Mouse (Mus musculus): ENCODE measurements at regions not wholly inside any gene's neighbourhood (a gene's known extent, or its start where the extent isn't known, plus 50 kb on each side); places are given as distances from the start of the nearest gene placed in this dataset.

DNA sequence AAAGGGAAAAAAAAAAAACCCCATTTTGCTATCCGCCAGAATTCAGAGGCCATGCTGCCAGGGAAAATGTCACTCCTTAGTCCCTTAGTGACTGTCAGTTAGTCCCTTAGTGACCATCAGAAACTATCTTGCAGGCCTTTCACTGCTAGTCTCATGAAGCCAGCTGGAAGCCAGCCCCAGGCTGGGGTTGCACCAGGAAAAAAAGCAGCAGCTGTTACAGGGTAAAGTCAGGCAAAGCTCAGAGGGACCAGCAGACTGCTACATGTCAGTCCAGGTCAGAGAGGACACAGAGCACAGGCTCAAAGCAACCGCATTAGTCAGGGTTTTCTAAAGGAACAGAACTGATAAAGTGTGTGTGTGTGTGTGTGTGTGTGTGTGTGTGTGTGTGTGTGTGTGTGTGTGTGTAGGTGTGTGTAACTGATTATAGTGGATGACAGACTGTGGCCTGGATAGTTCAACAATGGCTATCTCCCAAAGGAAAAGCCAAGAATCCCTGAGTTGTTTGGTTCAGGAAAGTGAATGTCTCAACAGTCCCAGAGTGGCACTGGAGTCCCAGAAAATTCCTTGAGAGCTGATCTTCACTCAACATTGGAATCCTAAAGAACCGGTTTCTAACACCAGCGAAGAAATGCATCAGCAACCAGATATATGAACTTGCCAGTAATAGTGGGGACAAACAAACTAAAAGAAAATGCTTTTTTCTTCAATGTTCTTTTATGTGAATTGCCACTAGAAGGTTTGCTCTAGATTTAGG is 49.7 kb upstream of the Klhl6 start:
- no peak for TF ChIP-seq CTCF (conservative IDR thresholded peaks at IDR 0.05; ENCODE audit: insufficient read depth, insufficient read length, low read depth, low read length)
- no peak for TF ChIP-seq POLR2A (IDR thresholded peaks at IDR 0.05; ENCODE audit: low read depth, low read length)

All from kidney, adult 2 months (tissue).